Mouse (Mus musculus): Measurements from ENCODE around the gene Strbp. TPM values are rescaled to one million over a fixed set of nuclear protein-coding genes. Genes with fewer than 3 reads are reported as not detected.
A peak's percentile ranks its signal among the peaks of the same experiment; 100 is the strongest.

Strbp gene
- polyA plus RNA-seq (2015; fragmentation: Nextera tagmentation; extraction: Ambion mirVana), result 31.1 and 33.4 TPM in 2 replicates

- under 1% methylated on average over 74 of the region's 98 CpGs for WGBS
- Histone ChIP-seq H3K9me3 (ENCODE audit: control insufficient read depth, low read length) (no peaks in the 10 kb centered on the region), H3K36me3 (ENCODE audit: control insufficient read depth, insufficient read depth, low read length) (no peaks in the 10 kb centered on the region), H3K9ac (ENCODE audit: low read length) (peak within 1 kb of the TSS; percentile 95), H3K4me3 (ENCODE audit: low read length) (peak within 1 kb of the TSS; percentile 96), H3K4me2 (ENCODE audit: low read depth, low read length) (peak within 1 kb of the TSS; percentile 92), H3K4me1 (replicated peaks; ENCODE audit: control insufficient read depth, insufficient read depth, low read length) (peaks cover 7% of the 10 kb centered on the region), H3K27me3 (ENCODE audit: control insufficient read depth, insufficient read depth, low read depth, low read length) (peaks cover 3% of the 10 kb centered on the region; the same call in 1 of the 2 replicates), H3K27ac (ENCODE audit: low read length) (peak within 1 kb of the TSS; percentile 96)
- peak; percentile 94 for ATAC-seq (ENCODE audit: low read depth)
These were observed at the start of gene Strbp for GRCm38 (mm10) chr2:37703230-37703954. Strbp (minus strand) TSS chr2:37703859.

DNA sequence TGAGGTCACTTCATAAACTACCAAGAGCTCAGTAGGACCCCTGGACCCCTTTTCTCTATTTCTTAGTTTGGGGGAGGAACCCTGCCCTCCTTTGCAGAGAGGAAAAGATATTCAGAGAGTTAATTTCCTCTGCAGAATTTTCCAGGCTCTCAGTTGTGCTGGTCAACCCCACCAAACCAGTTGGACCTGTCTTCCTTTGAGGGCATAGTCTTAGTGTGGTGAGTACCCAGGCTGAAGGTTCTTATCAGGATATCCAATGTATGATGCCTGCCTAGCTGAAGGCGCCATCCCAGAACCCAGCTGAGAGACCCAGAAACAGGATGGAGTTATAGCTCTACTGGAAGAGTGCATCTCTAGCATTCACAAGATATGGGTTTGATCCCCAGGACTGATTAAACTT lies 47.5 kb upstream of the Strbp start:
- Histone ChIP-seq H3K9ac (ENCODE audit: low read length) (no peak overlapping the region), H3K4me1 (replicated peaks; ENCODE audit: control insufficient read depth, insufficient read depth, low read length) (no peaks in the 10 kb centered on the region; the same call in 1 of the 2 replicates), H3K4me3 (ENCODE audit: low read length) (no peak overlapping the region), H3K27ac (ENCODE audit: low read length) (no peak overlapping the region), H3K36me3 (ENCODE audit: control insufficient read depth, insufficient read depth, low read length) (no peaks in the 10 kb centered on the region), H3K4me2 (ENCODE audit: low read depth, low read length) (no peak overlapping the region), H3K9me3 (ENCODE audit: control insufficient read depth, low read length) (no peaks in the 10 kb centered on the region), H3K27me3 (ENCODE audit: control insufficient read depth, insufficient read depth, low read depth, low read length) (no peaks in the 10 kb centered on the region)
- WGBS, result 76% methylated on average over 1 of the region's 1 CpGs
- 0 out of 2 replicates have a peak, but pooled peaks have one; percentile 51 for ATAC-seq (ENCODE audit: low read depth)

- Histone ChIP-seq H3K4me1 (replicated peaks; ENCODE audit: control insufficient read depth, insufficient read depth, low read length) (no peaks in the 10 kb centered on the region; the same call in 1 of the 2 replicates), H3K36me3 (ENCODE audit: control insufficient read depth, insufficient read depth, low read length) (no peaks in the 10 kb centered on the region), H3K27ac (ENCODE audit: low read length) (no peak overlapping the region), H3K4me2 (ENCODE audit: low read depth, low read length) (no peak overlapping the region), H3K9ac (ENCODE audit: low read length) (no peak overlapping the region), H3K9me3 (ENCODE audit: control insufficient read depth, low read length) (no peaks in the 10 kb centered on the region), H3K27me3 (ENCODE audit: control insufficient read depth, insufficient read depth, low read depth, low read length) (no peaks in the 10 kb centered on the region), H3K4me3 (ENCODE audit: low read length) (no peak overlapping the region)
- WGBS, result 40% methylated on average over 6 of the region's 6 CpGs
- ATAC-seq (ENCODE audit: low read depth), result peak; percentile 32; the same call in 1 of the 2 replicates
These were observed 45.7 kb upstream of the Strbp start for GRCm38 (mm10) chr2:37749323-37749722.

DNA sequence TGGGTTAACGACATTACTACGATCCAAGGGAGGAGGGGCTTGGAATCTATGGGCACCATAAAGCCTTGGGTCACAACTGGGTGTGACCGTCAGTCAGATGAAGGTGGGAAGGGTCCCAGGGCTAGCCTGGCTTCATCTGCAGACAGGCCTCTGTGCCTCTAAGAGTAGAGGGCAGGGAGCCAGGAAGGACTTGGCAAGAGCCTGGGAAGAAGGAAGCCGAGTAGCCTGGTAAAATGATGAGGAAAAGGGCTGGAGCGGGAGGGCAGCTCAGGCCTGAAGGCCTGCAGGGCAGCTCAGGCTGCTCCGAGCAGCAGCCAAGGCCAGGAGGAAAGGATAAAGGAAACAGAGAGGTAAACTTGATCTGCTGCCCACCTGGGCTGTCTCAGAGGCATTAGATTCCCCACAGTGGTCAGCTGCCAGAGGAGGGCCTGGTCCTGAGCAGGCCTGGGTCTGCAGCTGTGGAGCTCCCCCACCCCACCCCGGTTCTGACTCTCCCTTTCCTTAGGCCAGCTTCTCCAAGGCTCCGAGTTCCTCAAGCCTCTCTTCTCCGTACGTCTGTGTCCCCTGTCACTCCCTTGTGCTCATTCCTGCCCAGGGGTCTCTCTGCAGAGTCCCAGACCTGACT lies 44.9 kb upstream of the Strbp start:
- Histone ChIP-seq H3K9ac (ENCODE audit: low read length) (no peak overlapping the region), H3K4me1 (replicated peaks; ENCODE audit: control insufficient read depth, insufficient read depth, low read length) (no peaks in the 10 kb centered on the region; the same call in 1 of the 2 replicates), H3K4me3 (ENCODE audit: low read length) (no peak overlapping the region), H3K27me3 (ENCODE audit: control insufficient read depth, insufficient read depth, low read depth, low read length) (no peaks in the 10 kb centered on the region), H3K4me2 (ENCODE audit: low read depth, low read length) (no peak overlapping the region), H3K27ac (ENCODE audit: low read length) (no peak overlapping the region), H3K9me3 (ENCODE audit: control insufficient read depth, low read length) (no peaks in the 10 kb centered on the region), H3K36me3 (ENCODE audit: control insufficient read depth, insufficient read depth, low read length) (no peaks in the 10 kb centered on the region)
- 39% methylated on average over 10 of the region's 10 CpGs for WGBS
- ATAC-seq (ENCODE audit: low read depth), result peak; percentile 50; the same call in 1 of the 2 replicates

- Histone ChIP-seq H3K9ac (ENCODE audit: low read length) (no peak overlapping the region), H3K27ac (ENCODE audit: low read length) (no peak overlapping the region), H3K27me3 (ENCODE audit: control insufficient read depth, insufficient read depth, low read depth, low read length) (no peaks in the 10 kb centered on the region), H3K36me3 (ENCODE audit: control insufficient read depth, insufficient read depth, low read length) (no peaks in the 10 kb centered on the region), H3K9me3 (ENCODE audit: control insufficient read depth, low read length) (no peaks in the 10 kb centered on the region), H3K4me1 (replicated peaks; ENCODE audit: control insufficient read depth, insufficient read depth, low read length) (no peaks in the 10 kb centered on the region; the same call in 1 of the 2 replicates), H3K4me3 (ENCODE audit: low read length) (no peak overlapping the region), H3K4me2 (ENCODE audit: low read depth, low read length) (no peak overlapping the region)
- whole genome bisulfite sequencing, result 37% methylated on average over 2 of the region's 2 CpGs
- 0 out of 2 replicates have a peak, but pooled peaks have one; percentile 17 for ATAC-seq (ENCODE audit: low read depth)
These were observed 44.2 kb upstream of the Strbp start for GRCm38 (mm10) chr2:37747909-37748308.

- no peak overlapping the region for H3K4me3 ChIP-seq (ENCODE audit: low read length)
- no peak for ATAC-seq (ENCODE audit: low read depth)
- no peaks in the 10 kb centered on the region for H3K36me3 ChIP-seq (ENCODE audit: control insufficient read depth, insufficient read depth, low read length)
- H3K4me2 ChIP-seq (ENCODE audit: low read depth, low read length), result no peak overlapping the region
- no peaks in the 10 kb centered on the region for H3K27me3 ChIP-seq (ENCODE audit: control insufficient read depth, insufficient read depth, low read depth, low read length)
- H3K4me1 ChIP-seq (replicated peaks; ENCODE audit: control insufficient read depth, insufficient read depth, low read length), result no peaks in the 10 kb centered on the region; the same call in 1 of the 2 replicates
- no peak overlapping the region for H3K27ac ChIP-seq (ENCODE audit: low read length)
- H3K9me3 ChIP-seq (ENCODE audit: control insufficient read depth, low read length), result no peaks in the 10 kb centered on the region
- no peak overlapping the region for H3K9ac ChIP-seq (ENCODE audit: low read length)
- WGBS, result 87% methylated on average over 5 of the region's 5 CpGs
These were observed 42.8 kb upstream of the Strbp start for GRCm38 (mm10) chr2:37746293-37747049.

DNA sequence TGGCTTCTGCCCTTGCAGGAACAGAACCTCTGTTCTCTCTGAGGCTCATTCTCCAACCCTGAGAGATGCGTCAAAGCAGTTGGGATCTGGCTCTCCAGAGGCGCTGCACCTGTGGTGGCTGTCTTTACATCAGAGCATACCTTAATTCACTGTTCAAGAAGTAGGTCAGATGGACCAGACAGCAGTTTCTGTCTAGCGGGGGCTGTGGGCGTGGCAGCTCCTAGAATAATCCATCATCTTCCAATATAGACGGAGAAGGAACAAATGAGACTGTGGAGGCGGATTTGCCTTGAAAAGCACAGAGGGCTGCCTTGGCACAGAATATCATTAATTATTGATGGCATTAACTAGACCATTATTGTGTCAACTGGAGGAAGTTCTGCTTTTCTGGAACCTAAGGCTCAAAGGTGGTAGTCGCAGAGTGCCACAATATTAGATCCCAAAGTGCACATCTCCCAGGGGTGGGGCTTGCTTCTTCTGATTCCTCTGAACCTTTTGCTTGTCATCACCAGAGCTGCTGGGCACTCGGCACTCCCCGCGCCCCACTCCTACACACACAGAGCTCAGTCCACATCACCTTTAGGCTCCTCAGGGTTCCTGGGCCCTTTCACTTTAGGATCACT lies 41.2 kb upstream of the Strbp start:
- no peak overlapping the region for H3K9ac ChIP-seq (ENCODE audit: low read length)
- H3K4me1 ChIP-seq (replicated peaks; ENCODE audit: control insufficient read depth, insufficient read depth, low read length), result no peaks in the 10 kb centered on the region; the same call in 1 of the 2 replicates
- H3K4me3 ChIP-seq (ENCODE audit: low read length), result no peak overlapping the region
- H3K27me3 ChIP-seq (ENCODE audit: control insufficient read depth, insufficient read depth, low read depth, low read length), result no peaks in the 10 kb centered on the region
- no peaks in the 10 kb centered on the region for H3K36me3 ChIP-seq (ENCODE audit: control insufficient read depth, insufficient read depth, low read length)
- no peak overlapping the region for H3K27ac ChIP-seq (ENCODE audit: low read length)
- H3K9me3 ChIP-seq (ENCODE audit: control insufficient read depth, low read length), result no peaks in the 10 kb centered on the region
- ATAC-seq (ENCODE audit: low read depth), result no peak
- no peak overlapping the region for H3K4me2 ChIP-seq (ENCODE audit: low read depth, low read length)
- 82% methylated on average over 10 of the region's 10 CpGs for WGBS

DNA sequence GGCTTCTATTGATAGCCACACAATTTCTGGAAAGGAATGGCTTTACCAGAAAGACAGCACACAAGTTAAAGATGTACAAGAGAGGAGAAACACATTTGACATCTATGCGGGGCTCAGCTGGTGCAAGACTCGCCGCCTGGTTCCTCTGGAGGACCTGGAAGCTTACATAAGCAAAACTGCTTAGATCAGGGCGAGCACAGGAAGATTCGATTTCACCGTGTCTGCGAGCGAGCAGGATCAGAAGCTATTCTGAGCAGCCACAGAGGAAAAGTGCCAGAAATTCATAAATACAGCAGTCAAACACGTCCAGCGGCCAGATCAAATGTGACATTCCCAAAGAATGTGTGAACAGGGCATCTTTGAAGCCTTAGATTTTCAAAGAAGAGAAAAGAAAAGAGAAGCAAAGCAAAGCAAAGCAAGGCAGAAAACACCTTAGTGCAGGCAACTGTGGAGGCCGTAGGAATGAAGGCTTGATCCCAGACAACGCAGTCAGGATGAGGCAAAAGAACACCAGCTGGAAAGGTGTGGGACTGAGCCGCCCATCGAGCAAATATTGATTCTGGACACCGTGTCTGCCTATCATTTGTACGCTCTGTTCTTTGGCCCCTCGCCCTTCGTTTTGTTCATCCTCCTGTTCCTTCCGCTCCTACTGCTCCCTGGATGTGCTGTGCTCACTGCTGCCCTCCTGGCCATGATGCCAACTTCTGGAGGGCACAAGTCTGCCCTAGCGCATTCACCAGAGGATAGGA lies 38.3 kb upstream of the Strbp start:
- no peaks in the 10 kb centered on the region for H3K4me1 ChIP-seq (replicated peaks; ENCODE audit: control insufficient read depth, insufficient read depth, low read length)
- H3K9me3 ChIP-seq (ENCODE audit: control insufficient read depth, low read length), result no peaks in the 10 kb centered on the region
- H3K27ac ChIP-seq (ENCODE audit: low read length), result no peak overlapping the region
- H3K36me3 ChIP-seq (ENCODE audit: control insufficient read depth, insufficient read depth, low read length), result no peaks in the 10 kb centered on the region
- WGBS, result 47% methylated on average over 20 of the region's 20 CpGs
- H3K9ac ChIP-seq (ENCODE audit: low read length), result no peak overlapping the region
- no peaks in the 10 kb centered on the region for H3K27me3 ChIP-seq (ENCODE audit: control insufficient read depth, insufficient read depth, low read depth, low read length)
- H3K4me2 ChIP-seq (ENCODE audit: low read depth, low read length), result 0 out of 2 replicates have a peak overlapping the region, but pooled peaks have one; percentile 16
- no peak overlapping the region for H3K4me3 ChIP-seq (ENCODE audit: low read length)
- no peak for ATAC-seq (ENCODE audit: low read depth)
